Mouse (Mus musculus) lung, postnatal 10 days (tissue): ENCODE data around the gene Fam50a.
A peak's percentile ranks its signal among the peaks of the same experiment; 100 is the strongest.
"Not testable (repeated sequence)": the region's sequence is repeated elsewhere in the genome, so short reads cannot be mapped to it uniquely, and the experiment has no call there.

Source experiments
- DNase-seq: peaks from one replicate; pipeline ENCODE4 v3.0.0; 2021

Fam50a gene

DNA sequence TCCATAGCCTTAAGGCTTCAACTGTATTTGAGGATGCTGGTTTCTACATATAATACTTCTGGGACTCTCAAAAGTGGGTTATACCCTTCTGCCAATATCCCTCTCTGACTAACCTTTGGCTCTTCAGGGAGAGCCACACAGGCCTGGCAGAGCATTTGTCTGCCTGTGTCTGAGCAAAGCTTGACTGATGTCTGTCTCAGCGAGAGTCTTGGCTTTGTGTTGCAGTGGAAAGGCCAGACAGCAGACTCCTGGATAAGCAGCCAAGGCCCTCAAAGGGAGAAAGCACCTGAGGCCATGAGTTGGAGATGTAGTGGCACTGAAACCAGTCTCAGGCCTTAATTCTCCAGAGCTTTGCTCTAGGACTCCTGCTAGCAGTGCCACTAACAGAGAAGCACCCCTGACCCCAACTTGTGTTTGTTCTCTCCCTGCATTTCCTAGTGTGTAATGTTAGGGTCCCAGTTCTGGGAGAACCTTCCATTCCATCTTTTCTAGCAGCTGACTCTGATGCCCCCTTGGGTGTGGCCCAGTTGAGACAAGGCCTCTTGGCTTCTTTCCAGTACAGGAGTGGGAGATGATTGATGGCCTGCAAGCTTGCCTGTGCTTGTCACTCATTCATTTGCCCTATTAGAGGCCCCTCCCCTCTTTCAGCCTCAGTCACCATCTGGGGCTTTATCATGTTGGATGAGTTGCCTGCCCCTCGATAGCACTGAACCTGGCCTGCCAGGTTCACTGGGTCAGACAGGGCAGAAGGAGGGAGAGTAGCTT lies 17.5 kb downstream of the Fam50a start:
- DNase-seq, result no peak

DNA sequence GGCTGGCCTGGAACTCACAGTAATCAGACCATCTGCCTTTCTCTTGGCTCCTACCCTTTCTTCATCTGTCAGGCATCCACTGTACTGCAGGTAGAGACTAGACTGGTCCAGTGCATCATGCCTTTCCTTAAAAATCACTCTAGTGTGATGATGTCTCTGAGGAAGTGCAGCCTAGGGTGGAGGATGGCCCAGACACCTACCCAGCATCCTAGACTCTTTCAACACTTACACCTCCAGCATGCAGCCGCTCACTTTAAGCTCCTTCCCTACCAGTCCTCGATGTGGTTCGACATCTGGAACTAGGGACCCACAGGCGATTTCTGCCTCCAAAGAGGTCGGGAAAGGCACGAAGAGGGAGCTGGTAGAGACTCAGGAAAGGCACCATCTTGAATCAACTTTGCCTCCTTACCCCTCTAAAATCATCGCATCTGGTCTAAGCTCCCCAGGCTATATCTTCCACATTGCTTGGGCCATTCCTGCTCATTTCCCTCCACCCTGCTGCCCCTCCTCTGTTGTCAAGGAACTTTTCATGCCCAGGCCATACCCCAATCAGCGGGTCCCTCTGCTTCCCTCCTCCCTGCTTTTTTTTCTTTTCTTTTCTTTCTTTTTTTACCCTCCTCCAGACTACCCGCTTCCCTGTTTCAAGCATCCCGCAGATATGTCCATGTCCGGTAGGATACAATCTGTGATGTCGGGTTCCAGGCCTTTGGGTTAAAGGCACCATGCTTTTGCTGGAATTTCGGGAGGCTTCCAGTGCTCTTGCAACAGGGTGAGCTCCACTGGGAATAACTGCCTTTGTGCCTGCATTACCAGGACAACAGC lies 40.0 kb downstream of the Fam50a start:
- DNase-seq, result no peak

DNA sequence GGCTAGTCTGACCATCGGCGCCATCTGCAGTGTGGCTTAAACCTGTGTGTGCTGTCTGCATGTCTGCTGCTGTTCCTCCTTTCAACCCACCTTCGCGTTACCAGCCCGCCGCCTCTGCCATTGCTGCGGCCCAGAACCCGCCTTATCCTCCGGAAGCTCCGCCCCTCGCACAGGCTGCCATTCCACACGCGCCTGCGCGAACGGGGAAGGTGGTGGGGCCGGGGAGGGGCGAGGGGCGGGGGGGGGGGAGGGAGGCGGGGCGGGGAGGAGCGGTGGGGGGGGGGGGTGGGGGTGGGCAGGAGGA lies 40.6 kb downstream of the Fam50a start, which contains the start of gene Lage3:
Gene Lage3, minus strand, starts transcription at position 152 of the 304 bp plus-strand sequence.
- peak; percentile 88 for DNase-seq

DNA sequence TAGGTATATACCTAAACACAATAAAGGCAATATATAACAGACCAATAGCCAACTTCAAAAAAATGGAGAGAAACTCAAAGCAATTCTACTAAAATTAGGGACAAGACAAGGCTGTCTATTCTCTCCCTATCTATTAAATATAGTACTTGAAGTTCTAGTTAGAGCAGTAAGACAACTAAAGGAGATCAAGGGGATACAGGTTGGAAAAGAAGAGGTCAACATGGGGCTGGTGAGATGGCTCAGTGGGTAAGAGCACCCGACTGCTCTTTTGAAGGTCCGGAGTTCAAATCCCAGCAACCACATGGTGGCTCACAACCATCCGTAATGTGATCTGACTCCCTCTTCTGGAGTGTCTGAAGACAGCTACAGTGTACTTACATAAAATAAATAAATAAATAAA lies 44.2 kb downstream of the Fam50a start:
- not testable (repeated sequence) for DNase-seq

DNA sequence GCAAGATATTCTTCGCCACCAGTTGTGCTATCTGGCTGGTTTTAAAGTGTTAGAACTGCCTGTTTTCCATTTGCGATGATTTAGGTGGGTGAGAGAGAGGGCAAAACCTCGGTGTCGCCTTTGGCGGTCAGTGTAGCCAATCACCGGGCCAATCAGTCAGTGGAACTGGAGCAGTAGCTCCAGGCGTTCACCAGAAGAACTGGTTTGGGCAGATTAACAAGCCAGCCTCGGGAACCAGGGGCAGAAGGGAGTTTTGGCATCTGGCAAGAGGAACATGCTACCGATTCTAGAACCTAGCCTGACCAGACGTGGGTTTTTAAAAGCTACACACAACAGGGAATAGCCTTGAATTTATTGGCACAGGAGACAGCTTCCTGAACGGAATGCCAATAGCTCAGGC lies 46.3 kb downstream of the Fam50a start:
- DNase-seq, result no peak

DNA sequence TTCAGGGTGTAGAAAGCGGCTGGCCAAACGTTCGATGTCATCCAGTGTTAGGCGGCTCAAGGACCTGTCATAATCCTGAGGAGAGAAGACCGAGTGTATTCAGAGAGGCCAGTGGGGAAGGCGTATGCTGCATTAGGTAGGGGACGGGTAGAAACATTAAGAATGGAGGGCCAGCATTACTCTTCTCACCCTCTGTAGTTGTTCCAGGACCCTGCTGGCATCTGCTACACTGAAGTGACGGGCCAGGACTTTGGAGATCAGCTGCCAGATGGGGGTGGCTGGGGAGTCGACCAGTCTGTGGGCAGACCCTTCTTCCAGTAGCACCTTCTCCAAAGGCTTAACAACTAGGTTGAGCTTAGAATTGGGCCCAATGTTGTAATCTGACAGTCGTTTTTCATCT lies 54.7 kb downstream of the Fam50a start:
- DNase-seq, result no peak

DNA sequence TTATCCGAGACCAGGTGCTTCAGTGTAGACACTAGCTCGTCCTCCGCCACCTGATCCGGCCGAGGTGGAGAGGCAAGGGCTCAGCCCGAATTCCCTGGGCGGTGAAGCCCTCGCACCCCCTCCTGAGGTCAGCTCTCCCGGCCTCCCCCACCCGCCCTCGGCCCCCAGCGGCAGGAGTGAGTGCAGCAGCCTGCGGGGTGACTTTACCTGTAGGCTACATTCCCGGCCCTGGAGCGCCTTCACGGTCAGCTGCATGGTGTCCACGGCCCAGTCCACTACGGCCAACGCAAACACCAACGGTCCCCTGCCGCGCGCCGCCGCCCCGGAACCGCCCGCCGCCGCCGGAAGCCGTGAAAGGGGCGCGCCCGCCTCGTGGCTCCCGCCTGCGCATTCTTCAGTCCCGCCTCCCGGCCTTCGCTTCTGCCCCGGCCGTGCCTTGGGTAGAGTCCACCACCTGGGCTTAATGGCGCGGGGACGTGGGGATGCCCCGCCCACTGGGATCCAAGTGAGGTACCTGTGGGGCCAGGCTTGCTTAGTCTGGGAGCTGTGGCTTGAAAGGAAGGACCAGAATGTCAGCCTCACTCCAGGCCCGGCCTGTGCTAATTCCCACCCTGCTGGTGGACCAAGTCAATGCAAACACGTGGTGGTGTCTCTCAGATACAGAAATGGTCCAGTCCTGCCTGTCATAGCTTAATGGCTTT lies 55.5 kb downstream of the Fam50a start:
- peak; percentile 80 for DNase-seq
